ENCODE assay signal across 25 mouse cellular contexts in genomic region chr11:109846343-109846742, GRCm38 (mm10). TPM values are rescaled to one million over a fixed set of nuclear protein-coding genes. Genes with fewer than 3 reads are reported as not detected.
A peak's percentile ranks its signal among the peaks of the same experiment; 100 is the strongest.
DNase-seq lines count a peak whose midpoint lies in the region; ATAC-seq and TF ChIP-seq lines count a peak whose summit lies in the region.
"Had no signal": no experiment of that assay in that cellular context is flagged by ENCODE, and none has a peak within 500 bp of the region (broad histone marks: within the 10 kb centered on the region; RNA-seq: fewer than 3 reads in every experiment).

No protein-coding gene starts in this region.

- WGBS in kidney, embryonic 16.5 days = 62% methylated on average over 7 of the region's 7 CpGs
- WGBS in kidney, adult 2 months = 80% methylated on average over 7 of the region's 7 CpGs
- WGBS in stomach, postnatal 0 days = 36% methylated on average over 7 of the region's 7 CpGs

- no peak for TF ChIP-seq CTCF in kidney, adult 2 months (conservative IDR thresholded peaks at IDR 0.05; ENCODE audit: insufficient read depth, insufficient read length, low read depth, low read length)
- TF ChIP-seq CTCF in testis, adult 2 months (IDR thresholded peaks at IDR 0.05; ENCODE audit: control insufficient read depth, insufficient read depth, insufficient replicate concordance, low read depth, low read length) = no peak
- no peak for TF ChIP-seq CTCF in stomach, postnatal 0 days (IDR thresholded peaks at IDR 0.05; ENCODE audit: low read depth)

- peaks cover 10% of the 10 kb centered on the region for H3K4me1 ChIP-seq in kidney, embryonic 16.5 days (ENCODE audit: insufficient read depth, low read length)
- no peaks in the 10 kb centered on the region for H3K4me1 ChIP-seq in kidney, adult 2 months (ENCODE audit: control insufficient read depth, insufficient read depth, low read length)
- peaks cover 11% of the 10 kb centered on the region for H3K4me1 ChIP-seq in testis, adult 2 months (ENCODE audit: control insufficient read depth, insufficient read depth, low read length)
- H3K4me1 ChIP-seq in stomach, postnatal 0 days (replicated peaks; ENCODE audit: control insufficient read depth, insufficient read depth) = no peaks in the 10 kb centered on the region
- H3K4me1 ChIP-seq: forebrain, embryonic 13.5 days had no signal

- no peaks in the 10 kb centered on the region for H3K27me3 ChIP-seq in kidney, embryonic 16.5 days (ENCODE audit: insufficient read depth, low read length)
- no peaks in the 10 kb centered on the region; the same call in 1 of the 2 replicates for H3K27me3 ChIP-seq in kidney, adult 2 months (replicated peaks; ENCODE audit: control insufficient read depth, insufficient read depth, low read length)
- H3K27me3 ChIP-seq in testis, adult 2 months (ENCODE audit: control insufficient read depth, insufficient read depth, low read length) = no peaks in the 10 kb centered on the region
- H3K27me3 ChIP-seq in stomach, postnatal 0 days (ENCODE audit: control insufficient read depth, insufficient read depth, low read length) = no peaks in the 10 kb centered on the region
- H3K27me3 ChIP-seq: forebrain, embryonic 13.5 days had no signal

- no peak for TF ChIP-seq EP300 in stomach, postnatal 0 days (optimal IDR thresholded peaks at IDR 0.05)

- no peaks in the 10 kb centered on the region for H3K36me3 ChIP-seq in kidney, embryonic 16.5 days (ENCODE audit: insufficient read depth, low read length)
- H3K36me3 ChIP-seq in kidney, adult 2 months (ENCODE audit: control insufficient read depth, insufficient read depth, low read length) = no peaks in the 10 kb centered on the region
- H3K36me3 ChIP-seq in testis, adult 2 months (ENCODE audit: control insufficient read depth, insufficient read depth, low read length) = no peaks in the 10 kb centered on the region
- no peaks in the 10 kb centered on the region for H3K36me3 ChIP-seq in stomach, postnatal 0 days (ENCODE audit: control insufficient read depth, insufficient read depth, low read length)

- ATAC-seq in kidney, embryonic 16.5 days (ENCODE audit: low FRiP score, low TSS enrichment) = peak; percentile 19; the same call in 1 of the 2 replicates
- ATAC-seq in stomach, postnatal 0 days (ENCODE audit: low FRiP score, low TSS enrichment) = no peak
- ATAC-seq: forebrain, embryonic 13.5 days; inflammation-experienced regulatory T-cells, adult 6 months had no signal

- peak; percentile 84 for DNase-seq in heart, adult 11 months
- no peak for DNase-seq in heart, postnatal 4 days
- DNase-seq in kidney, adult 2 months = no peak
- DNase-seq in testis, postnatal 10 days (ENCODE audit: low spot score) = no peak
- peak; percentile 36 for DNase-seq in stomach, postnatal 0 days (ENCODE audit: low spot score)
- no peak for DNase-seq in thymus, postnatal 36 days
- DNase-seq: adrenal gland, adult 8-10 months; cerebellum, adult 11-12 months; cerebellum, postnatal 36 days; gastrocnemius, postnatal 36 days; right cerebral cortex, adult 18-20 months; thymus, postnatal 14 days had no signal

- H3K4me3 ChIP-seq in kidney, embryonic 16.5 days (ENCODE audit: low read length) = no peak overlapping the region
- no peak overlapping the region for H3K4me3 ChIP-seq in kidney, adult 2 months (ENCODE audit: insufficient read depth, low read depth, low read length)
- H3K4me3 ChIP-seq in testis, adult 2 months (ENCODE audit: control insufficient read depth, low read depth, low read length) = peak overlapping the region; percentile 57
- H3K4me3 ChIP-seq in stomach, postnatal 0 days (ENCODE audit: low read depth, low read length) = no peak overlapping the region
- H3K4me3 ChIP-seq: forebrain, embryonic 13.5 days; layer of hippocampus, adult 2 months had no signal

- TF ChIP-seq POLR2A in kidney, adult 2 months (IDR thresholded peaks at IDR 0.05; ENCODE audit: low read depth, low read length) = no peak
- no peak for TF ChIP-seq POLR2A in testis, adult 2 months (IDR thresholded peaks at IDR 0.05; ENCODE audit: control insufficient read depth, low read depth, low read length)

- H3K9ac ChIP-seq in kidney, embryonic 16.5 days (replicated peaks; ENCODE audit: low read length) = no peak overlapping the region
- H3K9ac ChIP-seq in stomach, postnatal 0 days (ENCODE audit: low read length) = no peak overlapping the region
- H3K9ac ChIP-seq: forebrain, embryonic 13.5 days; liver, embryonic 14.5 days had no signal

- H3K27ac ChIP-seq in kidney, embryonic 16.5 days (ENCODE audit: low read length) = no peak overlapping the region
- no peak overlapping the region for H3K27ac ChIP-seq in kidney, adult 2 months (ENCODE audit: insufficient read depth, low read depth, low read length)
- no peak overlapping the region for H3K27ac ChIP-seq in testis, adult 2 months (ENCODE audit: control insufficient read depth, insufficient read depth, low read depth, low read length)
- no peak overlapping the region for H3K27ac ChIP-seq in stomach, postnatal 0 days (replicated peaks)
- H3K27ac ChIP-seq: forebrain, embryonic 13.5 days; layer of hippocampus, adult 2 months; liver, embryonic 14.5 days had no signal

- H3K9me3 ChIP-seq in kidney, embryonic 16.5 days (ENCODE audit: low read length) = no peaks in the 10 kb centered on the region
- H3K9me3 ChIP-seq in stomach, postnatal 0 days (ENCODE audit: control insufficient read depth, low read length) = no peaks in the 10 kb centered on the region
- H3K9me3 ChIP-seq: forebrain, embryonic 13.5 days had no signal

- H3K4me2 ChIP-seq in kidney, embryonic 16.5 days (replicated peaks; ENCODE audit: low read depth, low read length) = no peak overlapping the region
- H3K4me2 ChIP-seq in stomach, postnatal 0 days (replicated peaks; ENCODE audit: low read depth) = no peak overlapping the region
- H3K4me2 ChIP-seq: forebrain, embryonic 13.5 days had no signal

RNA-seq across cellular contexts. Expression of gene 1700012B07Rik, which starts 18.5 kb away (rescaled TPM):
- total RNA-seq in heart, postnatal 4 days (2021) = not detected
- polyA plus RNA-seq in kidney, embryonic 16.5 days (2015; fragmentation: Nextera tagmentation; extraction: Ambion mirVana) = not detected in 2 replicates
- polyA plus RNA-seq in kidney, adult 2 months (2012; rRNA removed) = 0.07 TPM in 1 of 2 replicates, not detected in the other
- polyA plus RNA-seq in testis, adult 2 months (2012; rRNA removed) = 206 and 217 TPM in 2 replicates
- not detected in 2 replicates for polyA plus RNA-seq in stomach, postnatal 0 days (2015; fragmentation: Nextera tagmentation; extraction: Ambion mirVana)
- total RNA-seq: adrenal gland, adult 8-10 months; gastrocnemius, postnatal 36 days; layer of hippocampus, adult 2 months; left cerebral cortex, adult 18-20 months; megakaryocyte-erythroid progenitor cell, adult 5-6 weeks; midbrain, postnatal 0 days had no signal
- polyA plus RNA-seq: forebrain, embryonic 13.5 days; heart, postnatal 0 days; kidney, embryonic 14.5 days; limb, embryonic 11.5 days; midbrain, postnatal 0 days; small intestine, adult 2 months had no signal

Comparison
In these comparisons a context has a peak if more than half of its experiments do, and no peak if none do; other contexts are left out.
1. DNase-seq: peak in heart, adult 11 months (single experiment) and stomach, postnatal 0 days (single experiment); none in heart, postnatal 4 days (single experiment), kidney, adult 2 months (single experiment), testis, postnatal 10 days (single experiment) and thymus, postnatal 36 days (0 of 2).
2. RNA of gene 1700012B07Rik, which starts 18.5 kb away (polyA plus RNA-seq): 206 to 217 TPM in testis, adult 2 months; 0.07 TPM in kidney, adult 2 months, not detected in kidney, embryonic 16.5 days and not detected in stomach, postnatal 0 days; every median in the first group is over 100 times any median in the second.